Mouse (Mus musculus) intestine, postnatal 0 days (tissue): ENCODE results near the gene P2rx3. TPM values are rescaled to one million over a fixed set of nuclear protein-coding genes. Genes with fewer than 3 reads are reported as not detected.

ENCODE experiments used
- ATAC-seq: fragments of 200-750 bp; cut with Nextera tagmentation; 2 replicates; pipeline ENCODE4 v1.8.0; 2017; ENCODE audit warnings: mild to moderate bottlenecking, moderate TSS enrichment, moderate library complexity
- H3K27ac ChIP-seq: fragments of 300-500 bp; sonication (generic); 2 replicates; pipeline ENCODE4 v1.5.1; 2014; ENCODE audit warnings: mild to moderate bottlenecking, low read depth, low read length, moderate library complexity
- H3K27me3 ChIP-seq: fragments of 300-500 bp; sonication (generic); replicated peaks from 2 replicates; pipeline ENCODE4 v1.6.1; 2014; ENCODE audit warnings: low read length, mixed read lengths; ENCODE audit not compliant: control insufficient read depth, insufficient read depth
- H3K36me3 ChIP-seq: fragments of 300-500 bp; sonication (generic); 2 replicates; pipeline ENCODE4 v1.6.1; 2014; ENCODE audit warnings: mild to moderate bottlenecking, moderate library complexity; ENCODE audit not compliant: control insufficient read depth, insufficient read depth
- H3K4me1 ChIP-seq: fragments of 300-500 bp; sonication (generic); replicated peaks from 2 replicates; pipeline ENCODE4 v1.6.1; 2014; ENCODE audit warnings: antibody characterized with exemption, low read length, mixed read lengths; ENCODE audit not compliant: control insufficient read depth, insufficient read depth
- H3K4me2 ChIP-seq: fragments of 300-500 bp; sonication (generic); replicated peaks from 2 replicates; pipeline ENCODE4 v1.6.1; 2014; ENCODE audit warnings: low read depth, mild to moderate bottlenecking, moderate library complexity
- H3K4me3 ChIP-seq: fragments of 300-500 bp; sonication (generic); 2 replicates; pipeline ENCODE4 v1.5.1; 2014; ENCODE audit warnings: low read depth, low read length
- H3K9ac ChIP-seq: fragments of 300-500 bp; sonication (generic); 2 replicates; pipeline ENCODE4 v1.6.1; 2014; ENCODE audit warnings: mild to moderate bottlenecking, low read depth, low read length
- H3K9me3 ChIP-seq: fragments of 300-500 bp; sonication (generic); 2 replicates; pipeline ENCODE4 v1.6.1; 2016; ENCODE audit warnings: mixed run types; ENCODE audit not compliant: control insufficient read depth
- CTCF ChIP-seq: sonication (generic); IDR thresholded peaks from 2 replicates; pipeline ENCODE4 v1.5.1; 2016; ENCODE audit warnings: low read depth, mild to moderate bottlenecking, control low read depth, antibody characterized with exemption, moderate library complexity
- WGBS: fragments of 180-500 bp; shearing (Covaris S2); extraction: QIAGEN DNeasy Blood & Tissue Kit; methylation state at CpG from one replicate; pipeline ENCODE4 v1.1.7; 2014; 5-methylcytosine and 5-hydroxymethylcytosine counted together
- polyA plus RNA-seq: library from polyadenylated mRNA; unstranded; fragments of >200 nt; fragmentation: Nextera tagmentation; extraction: Ambion mirVana; gene quantifications from 2 replicates; pipeline ENCODE4 v1.2.1, GENCODE M21; 2015

The P2rx3 gene
- polyA plus RNA-seq, 1 experiment from 2014 or later: 0.26 TPM

DNA sequence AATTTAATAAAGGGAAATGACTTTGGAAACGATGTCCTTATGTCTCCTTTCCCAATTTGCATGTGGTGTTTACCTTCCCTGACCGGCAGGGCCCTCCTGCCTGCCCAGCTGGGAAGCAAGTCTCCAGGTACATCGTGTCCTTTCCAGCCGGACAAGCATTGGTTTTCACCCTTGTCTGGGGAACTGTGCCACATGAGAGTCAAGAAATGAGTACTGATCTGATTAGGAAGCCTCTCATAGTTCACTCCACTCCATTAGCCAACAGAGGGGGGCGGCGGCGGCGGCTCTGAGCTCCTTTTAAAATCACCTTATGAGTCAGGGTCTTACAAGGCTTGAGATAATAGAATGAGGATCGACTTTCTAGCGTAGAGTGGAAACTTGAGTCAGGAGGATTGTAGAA is 9.8 kb upstream of the P2rx3 start:
- H3K9ac ChIP-seq: peak overlapping the region; percentile 78

DNA sequence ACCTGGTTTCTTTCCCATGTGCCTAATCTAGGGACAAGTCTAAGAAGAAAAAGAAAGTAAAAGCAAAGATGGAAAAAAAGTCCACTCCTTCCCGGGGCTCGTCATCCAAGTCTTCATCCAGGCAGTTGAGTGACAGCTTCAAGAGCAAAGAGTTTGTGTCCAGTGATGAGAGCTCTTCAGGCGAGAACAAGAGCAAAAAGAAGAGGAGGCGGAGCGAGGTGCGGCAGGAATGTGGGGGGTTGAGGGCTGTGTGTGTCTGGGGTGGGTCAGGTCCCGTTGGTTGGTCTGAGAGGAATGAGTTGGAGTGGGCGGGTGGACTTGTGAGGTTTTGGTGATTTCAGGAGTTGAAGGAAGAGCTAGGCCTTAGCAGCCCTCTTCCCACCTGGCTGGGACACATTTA is 9.0 kb upstream of the P2rx3 start:
- H3K4me1 ChIP-seq: peaks cover 5% of the 10 kb centered on the region
- whole genome bisulfite sequencing: 82% methylated on average over 8 of the region's 8 CpGs
- TF ChIP-seq CTCF: no peak
- no peak overlapping the region for H3K4me3 ChIP-seq
- H3K27ac ChIP-seq: no peak overlapping the region; the same call in 1 of the 2 replicates
- peaks cover 55% of the 10 kb centered on the region for H3K36me3 ChIP-seq
- no peaks in the 10 kb centered on the region for H3K9me3 ChIP-seq
- no peak overlapping the region for H3K4me2 ChIP-seq
- ATAC-seq: no peak
- no peak overlapping the region for H3K9ac ChIP-seq
- no peaks in the 10 kb centered on the region for H3K27me3 ChIP-seq

More for the DNA sequence above, 9.8 kb upstream of the P2rx3 start:
- Histone ChIP-seq H3K27me3 (no peaks in the 10 kb centered on the region), H3K4me2 (peak overlapping the region; percentile 91), H3K9me3 (no peaks in the 10 kb centered on the region), H3K4me3 (peak overlapping the region; percentile 78), H3K27ac (peak overlapping the region; percentile 93), H3K36me3 (peaks cover 50% of the 10 kb centered on the region), H3K4me1 (peaks cover 5% of the 10 kb centered on the region)
- peak; percentile 6; the same call in 1 of the 2 replicates for TF ChIP-seq CTCF
- no peak for ATAC-seq
- 40% methylated on average over 10 of the region's 10 CpGs for whole genome bisulfite sequencing

DNA sequence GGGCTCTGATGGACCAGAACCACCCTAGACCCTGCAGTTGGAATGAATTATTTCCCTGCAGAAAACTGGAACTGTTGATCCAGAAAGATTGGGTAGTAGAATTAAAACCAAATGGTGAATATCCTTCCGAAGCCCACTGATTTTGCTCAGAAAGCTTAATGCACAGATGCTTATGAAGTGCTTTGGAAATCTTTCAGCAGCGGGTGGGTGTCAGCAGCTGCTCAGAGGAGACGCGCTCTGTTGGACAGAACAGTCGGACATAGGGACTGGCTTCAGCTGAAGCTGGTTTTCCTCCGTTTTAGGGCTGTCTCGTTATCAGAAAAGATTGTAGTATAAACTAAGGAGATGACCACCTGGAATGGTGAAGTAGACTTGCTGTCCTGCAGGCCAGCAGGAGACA is 6.4 kb upstream of the P2rx3 start:
- peak; percentile 18; the same call in 1 of the 2 replicates for TF ChIP-seq CTCF
- Histone ChIP-seq H3K27me3 (no peaks in the 10 kb centered on the region), H3K4me3 (no peak overlapping the region), H3K9me3 (no peaks in the 10 kb centered on the region), H3K4me1 (peaks cover 5% of the 10 kb centered on the region; the same call in 1 of the 2 replicates), H3K9ac (no peak overlapping the region), H3K36me3 (peaks cover 72% of the 10 kb centered on the region), H3K27ac (no peak overlapping the region), H3K4me2 (no peak overlapping the region)
- ATAC-seq: no peak
- 89% methylated on average over 7 of the region's 7 CpGs for WGBS

DNA sequence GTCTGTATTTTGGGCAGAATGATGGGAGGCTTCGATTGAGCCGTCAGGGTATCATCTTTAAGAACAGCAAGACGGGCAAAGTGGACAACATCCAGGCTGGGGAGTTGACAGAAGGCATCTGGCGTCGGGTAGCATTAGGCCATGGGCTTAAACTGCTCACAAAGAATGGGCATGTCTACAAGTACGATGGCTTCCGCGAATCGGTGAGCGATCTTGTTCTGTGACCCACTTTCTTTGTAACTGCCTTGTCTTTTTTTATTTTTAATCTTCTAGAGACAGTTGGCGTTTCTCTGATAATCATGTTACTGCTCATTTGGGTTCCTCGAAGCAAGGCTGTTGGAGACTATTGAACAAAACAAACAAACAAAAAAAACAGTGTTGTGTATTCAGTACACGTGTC is 1.1 kb upstream of the P2rx3 start:
- ATAC-seq: no peak
- no peak for TF ChIP-seq CTCF
- no peak overlapping the region for H3K27ac ChIP-seq
- 75% methylated on average over 13 of the region's 13 CpGs for WGBS
- no peak overlapping the region; the same call in 1 of the 2 replicates for H3K9ac ChIP-seq
- peak overlapping the region; percentile 84 for H3K4me2 ChIP-seq
- H3K4me3 ChIP-seq: peak overlapping the region; percentile 87; the same call in 1 of the 2 replicates
- H3K4me1 ChIP-seq: peaks cover 6% of the 10 kb centered on the region; the same call in 1 of the 2 replicates
- H3K9me3 ChIP-seq: no peaks in the 10 kb centered on the region
- no peaks in the 10 kb centered on the region for H3K27me3 ChIP-seq
- H3K36me3 ChIP-seq: peaks cover 38% of the 10 kb centered on the region

DNA sequence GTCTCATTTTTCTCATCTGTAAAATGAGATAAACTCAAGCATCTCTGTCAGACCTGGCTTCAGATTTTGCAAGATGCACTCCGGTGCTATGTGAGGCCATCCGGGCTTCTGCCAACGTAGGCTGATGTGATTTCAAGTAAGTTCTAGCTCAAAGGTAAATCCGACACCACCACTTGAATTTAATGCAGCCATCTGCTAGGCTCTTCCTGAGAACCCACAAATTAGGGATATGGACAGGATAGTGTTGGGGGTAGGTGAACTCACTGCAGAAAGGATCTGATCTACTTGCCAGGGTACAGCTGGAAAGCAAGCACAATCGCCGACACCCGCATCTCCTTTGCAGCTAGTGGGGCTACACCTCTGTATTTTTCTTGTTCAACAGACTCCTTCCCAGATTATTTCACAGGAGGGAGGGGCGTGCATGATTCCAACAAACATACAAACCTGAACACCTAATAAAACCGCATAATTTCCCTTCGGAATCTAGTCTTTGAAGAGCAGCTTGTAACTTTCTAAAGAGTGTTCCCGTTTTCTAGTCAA is 685 bp downstream of the P2rx3 start:
- no peak overlapping the region for H3K27ac ChIP-seq
- TF ChIP-seq CTCF: no peak
- H3K36me3 ChIP-seq: peaks cover 21% of the 10 kb centered on the region
- ATAC-seq: peak; percentile 6; the same call in 1 of the 2 replicates
- H3K4me2 ChIP-seq: peak overlapping the region; percentile 84
- H3K27me3 ChIP-seq: no peaks in the 10 kb centered on the region
- H3K4me1 ChIP-seq: peaks cover 6% of the 10 kb centered on the region; the same call in 1 of the 2 replicates
- H3K4me3 ChIP-seq: peak overlapping the region; percentile 87
- no peaks in the 10 kb centered on the region for H3K9me3 ChIP-seq
- 8% methylated on average over 11 of the region's 11 CpGs for WGBS
- H3K9ac ChIP-seq: peak overlapping the region; percentile 90

DNA sequence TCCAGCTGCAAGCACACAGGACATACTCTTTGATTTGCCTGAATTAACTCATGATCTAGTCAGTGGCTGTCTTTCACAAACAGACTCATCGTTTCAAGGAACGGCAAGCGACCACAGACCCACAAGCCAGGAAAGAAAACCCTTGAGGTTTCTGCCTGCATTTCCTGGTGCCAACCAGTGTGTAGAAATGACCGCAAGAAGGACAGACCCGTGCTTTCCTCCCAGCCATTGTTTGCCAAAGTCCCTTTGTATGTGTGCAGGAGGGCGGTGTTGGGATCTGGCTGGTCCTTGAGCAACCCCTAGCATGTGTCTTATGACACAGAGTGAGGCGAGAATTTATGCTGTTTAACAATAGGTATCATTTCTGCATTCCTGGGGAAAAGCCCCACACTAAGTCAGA is 3.1 kb downstream of the P2rx3 start:
- TF ChIP-seq CTCF: no peak
- peaks cover 6% of the 10 kb centered on the region; the same call in 1 of the 2 replicates for H3K4me1 ChIP-seq
- H3K9ac ChIP-seq: no peak overlapping the region
- no peak for ATAC-seq
- no peak overlapping the region for H3K4me2 ChIP-seq
- H3K4me3 ChIP-seq: no peak overlapping the region
- no peaks in the 10 kb centered on the region for H3K9me3 ChIP-seq
- H3K27me3 ChIP-seq: no peaks in the 10 kb centered on the region
- H3K36me3 ChIP-seq: no peaks in the 10 kb centered on the region
- no peak overlapping the region for H3K27ac ChIP-seq
- 74% methylated on average over 7 of the region's 7 CpGs for WGBS
